Mouse (Mus musculus): ENCODE data around the gene Rhox12.

Rhox12 gene

GRCm38 (mm10) chrX:38110807-38111206, at the start of gene Rhox12:
TSS of gene Rhox12 (minus strand) at chrX:38110907.
- DNase-seq (ENCODE audit: low read depth, low spot score) = no peak

- DNase-seq (ENCODE audit: low read depth, low spot score) = no peak
Measured at GRCm38 (mm10) chrX:38159097-38159496, 48.4 kb upstream of the Rhox12 start.

GRCm38 (mm10) chrX:38121478-38121877, 10.8 kb upstream of the Rhox12 start:
- DNase-seq (ENCODE audit: low read depth, low spot score) = peak; percentile 23

GRCm38 (mm10) chrX:38120982-38121381, 10.3 kb upstream of the Rhox12 start, which contains the start of gene Rhox13:
TSS of gene Rhox13 (plus strand) at chrX:38121219.
- no peak for DNase-seq (ENCODE audit: low read depth, low spot score)

DNA sequence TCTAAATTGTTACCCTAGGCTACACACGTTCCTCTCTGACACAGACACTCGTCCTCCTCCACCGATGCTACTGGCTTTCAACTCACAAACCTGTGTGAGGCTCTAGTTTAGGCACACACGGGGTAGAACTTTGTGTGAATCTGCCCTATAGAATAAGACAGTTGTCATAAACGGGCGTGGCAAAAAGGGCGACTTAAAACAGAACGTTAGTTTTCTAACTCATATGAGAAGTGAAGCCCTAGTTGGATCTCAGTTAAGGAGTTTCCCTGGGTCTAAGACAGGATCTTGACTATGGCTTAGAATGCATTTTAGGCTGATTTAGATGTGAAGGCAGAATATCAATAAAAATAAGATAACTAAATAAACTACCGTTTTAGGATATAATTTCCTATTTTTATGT, 25.7 kb downstream of the Rhox12 start, which contains the start of gene Rhox11:
Rhox11 (minus strand) TSS at position 101 of the 400 bp plus-strand sequence.
- no peak for DNase-seq (ENCODE audit: low read depth, low spot score)

DNA sequence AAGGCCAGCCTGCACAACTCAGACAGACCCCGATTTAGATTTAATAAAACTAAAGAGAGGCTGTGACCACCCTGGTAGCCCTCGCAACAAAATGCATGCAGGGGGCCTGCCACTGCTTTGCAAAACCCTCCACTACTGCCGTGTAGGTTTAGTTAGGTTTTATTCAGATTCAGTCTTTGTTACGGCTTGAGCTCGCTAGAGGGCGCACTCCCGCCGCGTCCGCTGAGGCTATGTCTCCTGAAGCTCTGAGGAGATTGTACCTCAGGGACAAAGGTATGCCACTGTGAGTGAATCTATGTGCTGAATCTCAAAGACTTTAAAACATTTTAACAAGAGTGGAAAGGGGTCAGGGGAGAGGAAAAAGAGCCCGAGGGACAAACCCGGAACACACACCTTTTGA, 26.5 kb downstream of the Rhox12 start:
- peak; percentile 55 for DNase-seq (ENCODE audit: low read depth, low spot score)

DNA sequence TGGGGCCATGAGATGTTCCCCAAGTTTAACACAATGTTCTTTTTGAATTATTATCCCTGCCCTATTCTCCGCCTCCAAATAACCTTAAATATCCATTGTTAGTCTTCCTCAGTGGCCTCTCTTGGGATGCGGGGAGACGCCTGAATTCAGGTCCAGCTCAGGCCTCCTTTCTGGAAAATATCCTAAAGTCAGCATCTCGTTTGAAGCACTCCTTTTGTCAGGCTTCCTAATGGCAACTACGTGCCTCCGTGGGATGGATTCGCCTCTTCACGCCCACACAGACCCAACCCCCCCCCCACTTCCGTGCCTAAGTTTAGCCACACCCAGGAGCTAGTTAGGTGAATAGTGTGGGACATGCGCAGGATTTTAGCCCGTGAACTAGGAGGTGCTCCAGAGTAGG, 44.5 kb downstream of the Rhox12 start, which contains the start of gene Rhox10:
Rhox10 (plus strand) TSS at position 301 of the 400 bp plus-strand sequence.
- DNase-seq (ENCODE audit: low read depth, low spot score) = peak; percentile 14

GRCm38 (mm10) chrX:38061544-38061943, 49.2 kb downstream of the Rhox12 start:
- peak; percentile 8 for DNase-seq (ENCODE audit: low read depth, low spot score)

Data from ES-CJ7 (cell line).